In genomic region chr7:27797906-27798811, GRCm38 (mm10) we compare ENCODE assay signal across 9 mouse cellular contexts. TPM values are rescaled to one million over a fixed set of nuclear protein-coding genes. Genes with fewer than 3 reads are reported as not detected.
DNase-seq lines count a peak whose midpoint lies in the region; ATAC-seq and TF ChIP-seq lines count a peak whose summit lies in the region.
"Had no signal": no experiment of that assay in that cellular context is flagged by ENCODE, and none has a peak within 500 bp of the region (broad histone marks: within the 10 kb centered on the region; RNA-seq: fewer than 3 reads in every experiment).

No protein-coding gene starts in this region.

- no peaks in the 10 kb centered on the region; the same call in 1 of the 2 replicates for H3K4me1 ChIP-seq in intestine, embryonic 14.5 days (replicated peaks; ENCODE audit: control insufficient read depth, insufficient read depth, low read length)
- H3K4me1 ChIP-seq in intestine, embryonic 16.5 days (ENCODE audit: control insufficient read depth, insufficient read depth, low read length) = 0 out of 2 replicates have a peak, but pooled peaks cover 4% of the 10 kb centered on the region
- H3K4me1 ChIP-seq in midbrain, embryonic 15.5 days = peaks cover 6% of the 10 kb centered on the region; the same call in 1 of the 2 replicates

- no peak for TF ChIP-seq POLR2A in brain, embryonic 14.5 days (IDR thresholded peaks at IDR 0.05; ENCODE audit: borderline replicate concordance, extremely low read depth, insufficient read depth, insufficient read length, poor library complexity, severe bottlenecking)

- H3K36me3 ChIP-seq in intestine, embryonic 14.5 days (ENCODE audit: control insufficient read depth, insufficient read depth, low read length) = no peaks in the 10 kb centered on the region
- H3K36me3 ChIP-seq in intestine, embryonic 16.5 days (ENCODE audit: control insufficient read depth, insufficient read depth, low read length) = no peaks in the 10 kb centered on the region
- no peaks in the 10 kb centered on the region for H3K36me3 ChIP-seq in midbrain, embryonic 15.5 days (replicated peaks)

- no peak overlapping the region for H3K4me2 ChIP-seq in intestine, embryonic 14.5 days (ENCODE audit: low read length)
- no peak overlapping the region for H3K4me2 ChIP-seq in intestine, embryonic 16.5 days (ENCODE audit: low read depth, low read length)
- peak overlapping the region; percentile 30; the same call in 1 of the 2 replicates for H3K4me2 ChIP-seq in midbrain, embryonic 15.5 days

- no peaks in the 10 kb centered on the region for H3K27me3 ChIP-seq in intestine, embryonic 14.5 days (replicated peaks; ENCODE audit: control insufficient read depth, insufficient read depth, low read length)
- H3K27me3 ChIP-seq in intestine, embryonic 16.5 days (replicated peaks; ENCODE audit: control insufficient read depth, insufficient read depth, low read length) = no peaks in the 10 kb centered on the region
- H3K27me3 ChIP-seq in midbrain, embryonic 15.5 days (replicated peaks) = no peaks in the 10 kb centered on the region
- H3K27me3 ChIP-seq: megakaryocyte, embryonic 14.5 days had no signal

- no peak overlapping the region for H3K4me3 ChIP-seq in intestine, embryonic 14.5 days (ENCODE audit: low read depth, low read length)
- H3K4me3 ChIP-seq in intestine, embryonic 16.5 days (ENCODE audit: low read length) = no peak overlapping the region
- H3K4me3 ChIP-seq in midbrain, embryonic 15.5 days = no peak overlapping the region
- H3K4me3 ChIP-seq: megakaryocyte, embryonic 14.5 days had no signal

- peak; percentile 20; the same call in 1 of the 2 replicates for TF ChIP-seq CTCF in brain, embryonic 14.5 days (IDR thresholded peaks at IDR 0.05; ENCODE audit: borderline replicate concordance, extremely low read depth, insufficient read depth, insufficient read length)

- ATAC-seq in intestine, embryonic 14.5 days (replicated peaks; ENCODE audit: low FRiP score, low TSS enrichment, low read depth) = peak; percentile 55; the same call in 1 of the 2 replicates
- no peak for ATAC-seq in intestine, embryonic 16.5 days
- ATAC-seq in midbrain, embryonic 15.5 days (replicated peaks) = peak; percentile 76; the same call in 1 of the 2 replicates
- no peak for ATAC-seq in cerebellum, adult (ENCODE audit: insufficient number of reproducible peaks, low FRiP score, low TSS enrichment)

- 33% methylated on average over 8 of the region's 8 CpGs for WGBS in intestine, embryonic 14.5 days
- 38% methylated on average over 6 of the region's 8 CpGs for WGBS in intestine, embryonic 16.5 days
- 16% methylated on average over 8 of the region's 8 CpGs for WGBS in midbrain, embryonic 15.5 days

- H3K9ac ChIP-seq in intestine, embryonic 14.5 days (ENCODE audit: low read length) = no peak overlapping the region
- no peak overlapping the region for H3K9ac ChIP-seq in intestine, embryonic 16.5 days (ENCODE audit: low read depth, low read length)
- H3K9ac ChIP-seq in midbrain, embryonic 15.5 days = no peak overlapping the region

- H3K27ac ChIP-seq in intestine, embryonic 14.5 days (ENCODE audit: low read depth) = no peak overlapping the region
- H3K27ac ChIP-seq in intestine, embryonic 16.5 days (ENCODE audit: low read length) = no peak overlapping the region
- H3K27ac ChIP-seq in midbrain, embryonic 15.5 days = peak overlapping the region; percentile 69

- no peaks in the 10 kb centered on the region for H3K9me3 ChIP-seq in intestine, embryonic 14.5 days (ENCODE audit: control insufficient read depth, low read length)
- H3K9me3 ChIP-seq in intestine, embryonic 16.5 days (ENCODE audit: control insufficient read depth, low read length) = no peaks in the 10 kb centered on the region; the same call in 1 of the 2 replicates
- H3K9me3 ChIP-seq in midbrain, embryonic 15.5 days = no peaks in the 10 kb centered on the region

- peak; percentile 52 for DNase-seq in intestine, embryonic 14.5 days (ENCODE audit: low spot score)
- DNase-seq in brain, embryonic 14.5 days (ENCODE audit: low read depth) = peak; percentile 83
- DNase-seq in forelimb bud, embryonic 11.5 days (ENCODE audit: low read depth, low spot score) = peak; percentile 41
- no peak for DNase-seq in T-cell, adult 2 months (ENCODE audit: low spot score)
- DNase-seq in cerebellum, adult 8-10 months = no peak

RNA-seq across cellular contexts. Expression of gene Zfp626, which starts 8.8 kb away (rescaled TPM):
- polyA plus RNA-seq in intestine, embryonic 14.5 days (2014; fragmentation: Nextera tagmentation; extraction: Ambion mirVana) = 1.8 TPM in 2 replicates
- polyA plus RNA-seq in intestine, embryonic 16.5 days (2015; fragmentation: Nextera tagmentation; extraction: Ambion mirVana) = 1.3 TPM in 2 replicates
- 2.9 and 3.7 TPM in 2 replicates for polyA plus RNA-seq in brain, embryonic 14.5 days (2012; rRNA removed)
- 1.4 and 2.0 TPM in 2 replicates for polyA plus RNA-seq in midbrain, embryonic 15.5 days (2015; fragmentation: Nextera tagmentation; extraction: Ambion mirVana)

RNA-seq across cellular contexts. Expression of gene Zfp59, which starts 40.2 kb away (rescaled TPM):
- 7.4 and 10.4 TPM in 2 replicates for polyA plus RNA-seq in intestine, embryonic 14.5 days (2014; fragmentation: Nextera tagmentation; extraction: Ambion mirVana)
- 6.0 and 6.2 TPM in 2 replicates for polyA plus RNA-seq in intestine, embryonic 16.5 days (2015; fragmentation: Nextera tagmentation; extraction: Ambion mirVana)
- polyA plus RNA-seq in brain, embryonic 14.5 days (2012; rRNA removed) = 5.1 and 6.2 TPM in 2 replicates
- polyA plus RNA-seq in midbrain, embryonic 15.5 days (2015; fragmentation: Nextera tagmentation; extraction: Ambion mirVana) = 11.5 and 12.0 TPM in 2 replicates

RNA-seq across cellular contexts. Expression of gene Zfp607a, which starts 59.2 kb away (rescaled TPM):
- 4.3 and 5.0 TPM in 2 replicates for polyA plus RNA-seq in intestine, embryonic 14.5 days (2014; fragmentation: Nextera tagmentation; extraction: Ambion mirVana)
- polyA plus RNA-seq in intestine, embryonic 16.5 days (2015; fragmentation: Nextera tagmentation; extraction: Ambion mirVana) = 3.2 and 3.4 TPM in 2 replicates
- 1.1 and 1.4 TPM in 2 replicates for polyA plus RNA-seq in brain, embryonic 14.5 days (2012; rRNA removed)
- 1.2 and 1.5 TPM in 2 replicates for polyA plus RNA-seq in midbrain, embryonic 15.5 days (2015; fragmentation: Nextera tagmentation; extraction: Ambion mirVana)

Comparison
In these comparisons a context has a peak if more than half of its experiments do, and no peak if none do; other contexts are left out.
1. ATAC-seq: peak in intestine, embryonic 14.5 days (single experiment) and midbrain, embryonic 15.5 days (single experiment); none in intestine, embryonic 16.5 days (single experiment) and cerebellum, adult (single experiment).
2. DNase-seq: peak in intestine, embryonic 14.5 days (single experiment), brain, embryonic 14.5 days (single experiment) and forelimb bud, embryonic 11.5 days (single experiment); none in T-cell, adult 2 months (single experiment) and cerebellum, adult 8-10 months (single experiment).